Mouse (Mus musculus) heart, adult 18-20 months (tissue): Measurements from ENCODE around the gene Psapl1. TPM values are rescaled to one million over a fixed set of nuclear protein-coding genes. Genes with fewer than 3 reads are reported as not detected.
"Not testable (repeated sequence)": the region's sequence is repeated elsewhere in the genome, so short reads cannot be mapped to it uniquely, and the experiment has no call there.

Experiments used
- DNase-seq, 2 experiments: peaks; one replicate each; pipeline ENCODE4 v3.0.0; 2021 to 2022; ENCODE audit warnings: mixed read lengths in 1 of 2
- total RNA-seq, 2 experiments: library from RNA; stranded (reverse); gene quantifications; 2 replicates each; pipeline ENCODE4 v1.2.3; 2021

Gene Psapl1
- total RNA-seq, 2 experiments from 2014 or later: not detected

- no peak for DNase-seq
These were observed 1.6 kb downstream of the Psapl1 start for GRCm38 (mm10) chr5:36205397-36205796.

GRCm38 (mm10) chr5:36208803-36209202, 5.0 kb downstream of the Psapl1 start:
- DNase-seq: no peak

GRCm38 (mm10) chr5:36213310-36213709, 9.5 kb downstream of the Psapl1 start:
- DNase-seq: no peak

GRCm38 (mm10) chr5:36220105-36220504, 16.3 kb downstream of the Psapl1 start:
- no peak for DNase-seq

- no peak for DNase-seq
These were observed 16.8 kb downstream of the Psapl1 start for GRCm38 (mm10) chr5:36220626-36221025.

- peak in 1 of 2 experiments; percentile 57 for DNase-seq
These were observed 20.0 kb downstream of the Psapl1 start for GRCm38 (mm10) chr5:36223787-36224186.

GRCm38 (mm10) chr5:36225855-36226254, 22.0 kb downstream of the Psapl1 start:
- DNase-seq: no peak

GRCm38 (mm10) chr5:36226296-36226695, 22.5 kb downstream of the Psapl1 start:
- DNase-seq: no peak

- DNase-seq: no peak
These were observed 24.9 kb downstream of the Psapl1 start for GRCm38 (mm10) chr5:36228405-36229370.

- DNase-seq: no peak
These were observed 26.5 kb downstream of the Psapl1 start for GRCm38 (mm10) chr5:36230301-36230780.

GRCm38 (mm10) chr5:36237526-36237925, 33.7 kb downstream of the Psapl1 start:
- DNase-seq: not testable (repeated sequence)

- DNase-seq: no peak
These were observed 44.2 kb downstream of the Psapl1 start for GRCm38 (mm10) chr5:36248022-36248421.

GRCm38 (mm10) chr5:36252746-36253504, 49.1 kb downstream of the Psapl1 start:
- DNase-seq: peak in 1 of 2 experiments; percentile 14

- no peak for DNase-seq
These were observed 51.1 kb downstream of the Psapl1 start for GRCm38 (mm10) chr5:36254642-36255516.

Other genes starting within 250 kb of the Psapl1 start
- gene Sorcs2, start 194.1 kb downstream of the Psapl1 start, total RNA-seq: 10 to 100 TPM in 1 of 2 experiments, 1 to 10 TPM in 1; 8.2 to 11.0 TPM